Mouse (Mus musculus) cortical plate, adult 2 months (tissue): ENCODE measurements at regions not wholly inside any gene's neighbourhood (a gene's known extent, or its start where the extent isn't known, plus 50 kb on each side); places are given as distances from the start of the nearest gene placed in this dataset.

ENCODE experiments used
- CTCF ChIP-seq: fragments of 200-500 bp; IDR thresholded peaks from 2 replicates; pipeline ENCODE4 v1.5.1; 2011; ENCODE audit warnings: mild to moderate bottlenecking, control low read depth, low read length; ENCODE audit not compliant: insufficient read depth; ENCODE audit errors: extremely low read depth
- POLR2A ChIP-seq: fragments of 200-500 bp; IDR thresholded peaks from 2 replicates; pipeline ENCODE4 v1.6.1; 2011; ENCODE audit warnings: mild to moderate bottlenecking, low read length, control low read depth; ENCODE audit not compliant: insufficient read depth; ENCODE audit errors: extremely low read depth

DNA sequence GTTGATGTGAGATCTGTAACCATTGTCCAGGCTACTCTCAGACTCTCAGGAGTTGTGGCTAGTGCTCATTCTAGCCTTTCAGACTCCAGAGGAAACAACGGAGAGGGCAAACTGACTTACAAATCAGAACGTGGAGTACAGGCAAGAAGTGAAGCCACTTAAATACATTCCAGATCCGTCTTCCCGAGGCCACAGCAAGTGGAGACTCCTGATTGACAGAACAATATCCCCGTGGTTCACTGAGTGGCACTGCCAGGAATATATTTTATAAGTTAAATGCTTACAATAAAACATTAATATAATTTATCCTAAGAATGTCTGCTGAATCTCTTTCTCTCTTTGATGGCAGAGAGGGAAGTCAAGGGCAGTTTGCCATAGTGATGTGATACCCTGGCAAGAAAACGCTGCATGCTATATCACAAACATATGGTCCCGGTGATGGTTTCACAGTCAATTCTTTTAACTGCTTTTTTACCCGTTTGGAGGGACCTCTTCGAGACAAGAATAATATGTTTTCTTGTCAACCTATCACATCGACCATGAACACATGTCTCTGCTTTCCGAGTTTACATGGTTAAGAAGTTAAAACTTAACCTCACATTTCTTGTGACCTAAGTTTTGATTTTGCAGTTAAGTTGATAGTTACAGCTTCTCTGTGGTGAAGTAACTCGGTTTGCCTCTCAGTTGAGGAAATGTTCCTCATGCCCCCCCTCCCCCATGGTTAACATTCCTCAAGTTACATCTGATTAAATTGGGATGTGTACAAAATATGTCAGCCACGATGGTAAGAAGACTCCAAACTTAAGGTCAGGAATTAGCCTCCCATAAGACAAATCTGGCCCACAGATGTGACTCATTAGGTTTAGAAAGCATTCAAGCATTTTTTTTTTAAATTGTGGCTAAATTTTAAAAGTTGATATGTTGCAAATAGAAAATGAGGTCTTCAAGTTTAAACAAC, 132.8 kb downstream of the Tmem26 start:
- TF ChIP-seq CTCF (no peak), POLR2A (no peak)
